Mouse (Mus musculus) cortical plate, adult 2 months (tissue): ENCODE measurements at regions not wholly inside any gene's neighbourhood (a gene's known extent, or its start where the extent isn't known, plus 50 kb on each side); places are given as distances from the start of the nearest gene placed in this dataset.

Experiments used
- CTCF ChIP-seq: fragments of 200-500 bp; IDR thresholded peaks from 2 replicates; pipeline ENCODE4 v1.5.1; 2011; ENCODE audit warnings: mild to moderate bottlenecking, control low read depth, low read length; ENCODE audit not compliant: insufficient read depth; ENCODE audit errors: extremely low read depth
- POLR2A ChIP-seq: fragments of 200-500 bp; IDR thresholded peaks from 2 replicates; pipeline ENCODE4 v1.6.1; 2011; ENCODE audit warnings: mild to moderate bottlenecking, low read length, control low read depth; ENCODE audit not compliant: insufficient read depth; ENCODE audit errors: extremely low read depth

DNA sequence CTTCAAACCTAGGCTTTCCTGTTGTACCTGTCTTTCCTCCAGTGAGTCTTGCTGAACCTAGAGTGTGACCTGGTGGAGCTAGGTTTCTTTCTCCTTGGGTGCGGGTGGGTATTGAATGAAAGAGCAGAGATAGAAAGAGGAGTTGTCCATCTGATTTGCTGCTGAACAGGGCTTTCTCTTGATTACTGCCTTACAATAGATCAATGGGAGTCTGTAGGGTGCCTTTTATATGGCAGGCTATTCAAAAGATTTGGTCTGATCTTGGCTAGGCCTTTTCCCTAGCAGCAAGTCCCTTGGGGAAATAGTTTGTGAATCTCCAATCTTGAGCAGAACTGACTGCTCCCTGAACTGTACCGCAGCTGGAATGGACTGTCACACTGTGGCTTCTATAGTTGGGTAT lies 1253.3 kb upstream of the A1bg start:
- TF ChIP-seq CTCF (no peak), POLR2A (no peak)
